Mouse (Mus musculus) layer of hippocampus, adult 9-11 months (tissue): Measurements from ENCODE around the gene Kpna7.
A peak's percentile ranks its signal among the peaks of the same experiment; 100 is the strongest.
"Not testable (repeated sequence)": the region's sequence is repeated elsewhere in the genome, so short reads cannot be mapped to it uniquely, and the experiment has no call there.

Experiments used
- DNase-seq: peaks from one replicate; pipeline ENCODE4 v3.0.0; 2022

Kpna7 gene

GRCm38 (mm10) chr5:145083632-145084451, at the start of gene Kpna7, which contains the start of gene Arpc1a:
Gene Kpna7, minus strand, starts transcription at chr5:145084030.
Gene Arpc1a, plus strand, starts transcription at chr5:145083830.
- DNase-seq = peak; percentile 94

GRCm38 (mm10) chr5:145133275-145133674, 49.4 kb upstream of the Kpna7 start:
- not testable (repeated sequence) for DNase-seq

DNA sequence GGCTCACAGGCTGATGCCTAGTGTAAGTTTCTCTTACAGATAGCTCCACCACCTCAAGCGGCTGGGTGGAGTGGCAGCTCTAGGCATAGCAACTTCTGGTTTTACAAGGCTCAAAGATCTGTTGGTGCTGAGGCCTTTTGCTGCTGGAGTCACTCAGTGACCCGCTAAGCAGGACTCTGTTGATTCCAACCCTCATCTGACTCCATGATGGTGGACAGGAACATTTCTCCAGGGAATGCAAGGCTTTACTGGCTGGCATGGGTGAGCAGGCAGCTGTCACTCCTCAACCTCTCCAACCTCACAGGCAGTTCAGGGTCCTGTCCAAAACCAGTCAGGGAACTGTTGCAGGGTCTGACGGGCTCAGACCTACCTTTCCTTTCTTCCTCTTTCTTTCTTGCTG, 47.2 kb upstream of the Kpna7 start:
- DNase-seq = no peak

DNA sequence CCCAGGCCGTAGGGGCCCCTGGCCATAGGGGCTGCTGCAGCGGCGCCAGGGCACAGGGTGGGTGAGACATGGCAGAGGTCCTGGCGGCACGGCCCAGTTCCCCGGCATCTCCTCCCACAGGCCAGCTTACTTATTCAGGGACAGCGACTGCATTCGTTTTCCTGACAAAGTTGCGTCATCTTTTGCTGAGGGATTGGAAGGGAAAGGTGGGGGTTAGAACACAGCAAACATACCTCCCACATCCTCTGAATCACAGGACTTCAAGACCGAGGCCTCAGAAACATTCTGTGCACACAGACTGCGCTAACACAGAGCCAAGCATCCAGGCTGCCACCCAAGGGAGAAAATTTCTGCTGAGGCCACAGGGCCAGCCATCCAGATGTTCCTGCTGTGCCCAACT, 46.4 kb upstream of the Kpna7 start:
- peak; percentile 84 for DNase-seq

GRCm38 (mm10) chr5:145129773-145130172, 45.9 kb upstream of the Kpna7 start:
- DNase-seq = not testable (repeated sequence)

DNA sequence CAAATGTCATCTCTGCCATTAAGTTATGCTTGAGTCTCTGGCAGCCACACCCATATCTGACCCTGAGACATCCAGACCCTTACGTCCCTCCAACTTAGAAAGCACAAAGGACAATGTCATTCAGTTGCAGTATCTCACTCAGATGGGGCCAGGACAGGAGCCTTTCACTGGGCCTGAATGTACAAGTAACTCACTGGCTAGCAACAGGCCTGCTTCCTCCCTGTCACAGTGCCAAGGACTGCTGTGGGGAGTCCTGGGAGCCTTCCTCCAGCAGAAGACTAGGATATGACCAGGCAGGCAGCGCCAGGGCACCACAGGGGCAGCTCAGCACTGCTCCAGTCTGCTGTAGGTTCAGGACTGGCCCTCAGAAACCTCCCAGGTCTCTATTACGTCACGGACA, 45.3 kb upstream of the Kpna7 start:
- no peak for DNase-seq

- DNase-seq = no peak
Observed at GRCm38 (mm10) chr5:145126580-145126979, 42.8 kb upstream of the Kpna7 start.

GRCm38 (mm10) chr5:145123396-145123795, 39.6 kb upstream of the Kpna7 start:
- DNase-seq = no peak

DNA sequence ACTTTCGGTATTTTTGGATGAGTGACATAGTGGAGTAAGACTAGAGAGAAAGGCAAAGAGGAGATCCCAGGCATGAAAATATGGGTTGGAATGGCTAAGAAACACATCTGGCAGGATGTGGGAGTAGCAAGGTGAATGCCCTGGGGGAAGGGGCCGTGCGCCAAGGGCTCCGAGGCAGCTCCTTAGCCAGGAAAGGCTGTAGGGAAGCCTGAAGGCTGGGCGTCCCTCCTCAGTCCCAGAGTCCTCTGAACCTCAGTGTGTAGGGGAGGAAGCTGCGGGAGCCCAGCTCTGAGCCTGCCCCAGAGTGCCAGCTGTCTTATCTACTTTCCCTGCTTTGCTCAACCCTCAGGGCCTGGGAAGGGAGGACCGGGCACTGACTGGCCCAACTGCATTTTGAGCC, 37.1 kb upstream of the Kpna7 start:
- no peak for DNase-seq

- no peak for DNase-seq
Observed at GRCm38 (mm10) chr5:145119385-145119784, 35.6 kb upstream of the Kpna7 start.

DNA sequence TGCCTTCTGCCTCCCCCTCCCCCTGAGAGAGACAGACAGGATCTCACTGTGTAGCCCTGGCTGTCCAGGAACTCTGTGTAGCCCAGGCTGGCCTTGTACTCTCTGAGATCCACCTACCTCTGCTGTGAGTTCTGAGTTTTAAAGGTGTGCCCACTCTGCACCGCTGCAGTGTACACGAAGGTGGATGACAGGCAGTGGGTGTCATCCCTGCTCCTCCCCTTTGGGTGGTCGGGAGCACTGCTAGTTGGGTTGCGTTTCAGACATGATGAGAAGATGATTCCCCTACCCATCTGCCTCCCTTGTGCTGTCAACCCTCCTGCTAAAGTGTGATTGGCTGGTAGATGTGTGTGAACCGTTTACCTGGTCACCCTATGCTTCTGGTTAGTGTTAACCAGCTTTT, 34.6 kb upstream of the Kpna7 start:
- DNase-seq = no peak

DNA sequence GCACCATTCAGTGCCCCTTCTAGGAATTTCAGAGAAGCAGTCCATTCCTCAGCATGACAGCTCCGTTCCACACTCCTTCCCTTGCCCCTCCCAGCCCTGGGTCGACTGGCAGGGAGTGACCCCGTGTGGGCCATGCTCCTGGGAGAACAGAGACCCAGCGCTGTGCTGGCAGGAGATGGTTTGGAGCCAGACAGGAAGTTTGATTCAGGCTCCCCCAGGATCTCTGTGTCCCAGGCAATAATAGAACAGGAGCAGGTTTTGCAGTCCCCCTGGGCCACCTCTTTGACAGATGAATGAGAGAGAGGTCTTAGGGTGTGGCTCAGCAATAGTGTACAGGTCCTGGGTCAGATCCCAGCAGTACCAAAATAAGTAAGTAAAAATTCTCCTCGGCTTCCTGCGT, 34.2 kb upstream of the Kpna7 start:
- no peak for DNase-seq

- no peak for DNase-seq
Observed at GRCm38 (mm10) chr5:145116916-145117315, 33.1 kb upstream of the Kpna7 start.

DNA sequence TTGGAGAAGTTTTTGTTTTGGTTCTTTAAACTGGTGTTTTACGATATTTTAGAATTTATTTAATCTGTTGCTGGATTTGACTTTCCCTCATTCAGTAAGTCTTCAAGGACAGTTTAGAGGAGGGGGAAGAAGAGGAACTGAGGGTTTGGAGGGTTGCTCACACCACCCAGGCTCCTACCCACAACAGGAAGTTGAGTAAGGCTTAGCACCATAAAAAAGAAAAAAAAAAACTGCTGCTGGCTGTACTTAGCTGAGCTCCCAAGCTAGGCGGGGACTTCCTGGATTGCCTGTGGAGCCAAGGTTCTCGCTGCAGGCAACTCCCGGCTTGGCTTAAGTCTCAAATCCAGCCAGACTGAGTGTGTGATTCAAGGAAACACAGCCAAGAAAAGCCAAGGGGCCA, 32.5 kb upstream of the Kpna7 start:
- DNase-seq = peak; percentile 63

DNA sequence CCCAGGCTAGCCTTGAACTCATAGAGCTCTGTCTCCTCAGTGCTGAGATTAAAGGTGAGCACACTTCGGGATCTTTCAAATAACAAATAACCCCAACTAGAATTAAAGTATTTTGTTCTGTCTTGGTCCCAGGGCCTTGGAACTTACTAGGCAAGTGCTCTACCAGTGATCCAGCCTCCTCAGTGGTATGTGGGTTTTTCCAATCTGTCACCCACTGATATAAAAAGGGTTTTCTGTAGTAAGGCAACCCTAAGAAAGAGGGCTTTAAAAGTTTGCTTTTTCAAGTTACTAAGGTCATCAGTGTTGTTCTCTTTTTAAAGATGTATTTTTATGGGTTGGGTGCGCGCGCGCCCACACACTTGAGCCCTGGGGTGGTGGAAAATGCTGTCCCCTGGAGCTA, 31.9 kb upstream of the Kpna7 start:
- no peak for DNase-seq

DNA sequence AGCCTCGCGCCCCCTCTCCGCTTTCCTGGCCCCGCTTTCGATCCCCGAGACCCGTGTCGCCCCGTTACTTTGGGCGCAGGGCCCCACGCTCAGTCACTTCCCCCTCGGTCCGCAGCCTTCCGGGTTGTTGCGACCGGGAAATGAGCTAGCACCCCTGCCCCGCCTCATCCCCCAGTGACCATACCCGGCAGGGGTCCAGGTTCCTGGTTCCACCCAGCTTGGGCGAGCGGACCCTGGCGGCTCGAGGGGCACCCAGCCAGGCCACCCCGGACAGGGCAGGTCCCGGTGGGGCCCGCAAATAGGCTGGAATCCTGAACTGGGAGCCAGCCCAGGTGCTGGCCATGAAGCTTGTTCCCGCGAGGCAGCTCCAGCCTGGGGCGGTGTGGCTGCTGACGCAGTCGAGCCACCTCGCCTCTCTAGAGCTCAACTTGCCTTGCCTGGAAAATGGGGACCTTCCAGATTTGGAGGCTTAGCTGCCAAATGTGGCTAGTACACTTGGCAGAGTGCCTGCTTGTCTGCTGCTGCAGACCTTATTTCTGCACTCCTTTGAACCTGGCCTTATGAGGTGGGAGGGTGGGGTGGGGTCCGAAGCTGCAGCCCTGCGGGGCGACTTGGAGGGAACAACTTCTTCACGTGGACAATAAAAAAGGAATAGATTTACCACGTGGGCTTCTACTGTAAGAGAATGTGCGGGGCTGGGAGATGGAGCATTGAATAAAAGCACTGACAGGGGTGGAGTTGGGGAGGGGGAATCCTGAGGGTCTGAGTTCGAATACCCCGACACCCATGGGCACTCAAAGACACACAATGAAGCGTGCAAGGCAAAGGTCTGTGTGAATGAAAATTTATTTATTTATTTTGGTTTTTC, 31.0 kb upstream of the Kpna7 start:
- peak; percentile 61 for DNase-seq

GRCm38 (mm10) chr5:145114071-145114605, 30.3 kb upstream of the Kpna7 start, which contains the start of gene Arpc1b:
Gene Arpc1b, plus strand, starts transcription at chr5:145114215.
- DNase-seq = peak; percentile 65

DNA sequence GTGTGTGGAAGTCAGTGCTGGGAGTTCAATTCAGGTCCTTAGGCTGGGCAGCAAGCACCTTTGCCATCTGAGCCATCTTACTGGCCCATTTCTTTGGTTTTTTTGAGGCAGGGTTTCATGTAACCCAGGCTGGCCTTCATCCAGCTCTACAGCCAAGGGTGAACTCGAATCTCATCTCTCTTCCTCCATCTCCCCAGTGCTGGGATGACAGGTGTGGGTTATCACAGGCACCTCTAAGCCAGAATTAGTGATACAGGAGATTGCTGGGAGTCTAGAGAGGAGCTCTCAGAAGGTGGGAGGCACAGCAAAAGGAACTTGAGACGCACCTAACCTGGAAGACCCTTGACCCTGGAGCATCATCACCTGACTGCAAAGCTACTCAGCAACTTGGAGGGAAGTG, 29.6 kb upstream of the Kpna7 start:
- DNase-seq = no peak

DNA sequence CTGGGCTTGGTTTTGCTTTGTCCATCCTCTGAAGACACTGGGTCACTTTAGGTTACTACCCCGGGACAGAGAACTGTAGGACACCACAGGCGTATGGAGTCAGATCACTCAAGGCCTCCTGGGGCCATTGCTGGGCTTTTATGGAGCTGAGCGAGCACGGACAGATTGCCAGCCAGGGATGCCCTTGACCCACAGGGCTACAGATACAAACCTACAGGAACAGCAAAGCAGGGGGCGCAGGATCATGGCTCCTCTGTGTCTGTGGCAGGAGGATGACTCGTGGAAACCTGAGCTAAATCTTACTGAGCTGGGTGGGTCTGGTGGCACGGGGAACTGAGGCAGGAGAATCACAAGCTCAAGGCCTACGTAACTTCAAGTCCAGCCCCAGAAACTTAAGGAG, 28.7 kb upstream of the Kpna7 start:
- no peak for DNase-seq

DNA sequence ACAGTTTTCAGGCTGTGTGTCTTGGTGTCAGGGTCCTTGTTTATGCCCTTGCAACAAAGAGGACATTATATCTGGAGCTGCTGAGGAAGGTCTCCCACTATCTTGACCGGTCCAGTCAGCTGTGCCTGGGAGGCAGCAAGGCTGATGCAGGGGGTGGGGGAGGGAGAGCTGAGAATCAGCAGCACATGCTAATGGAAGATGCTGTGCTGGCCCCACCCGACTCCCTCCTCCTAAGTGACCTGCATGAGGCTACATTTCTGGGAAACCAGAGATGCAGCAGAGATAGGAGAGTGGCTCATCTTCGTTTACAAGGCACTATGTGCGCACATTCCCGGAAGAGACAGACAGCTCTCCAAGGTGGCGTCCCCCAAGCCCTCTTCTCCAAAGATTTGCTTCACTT, 26.6 kb upstream of the Kpna7 start:
- no peak for DNase-seq

- DNase-seq = no peak
Observed at GRCm38 (mm10) chr5:145105694-145106275, 22.0 kb upstream of the Kpna7 start.

GRCm38 (mm10) chr5:145104328-145104727, 20.5 kb upstream of the Kpna7 start:
- DNase-seq = peak; percentile 86

GRCm38 (mm10) chr5:145102706-145103105, 18.9 kb upstream of the Kpna7 start:
- no peak for DNase-seq
